Mouse (Mus musculus) lung, postnatal 4 days (tissue): ENCODE data around the gene Btbd9.

Source experiments
- DNase-seq, 2 experiments: peaks; one replicate each; pipeline ENCODE4 v3.0.0; 2021

The Btbd9 gene

GRCm38 (mm10) chr17:30237600-30237999, 338.7 kb downstream of the Btbd9 start:
- DNase-seq = peak; percentile 17 to 59

- DNase-seq = no peak
Measured at GRCm38 (mm10) chr17:30236611-30237010, 339.7 kb downstream of the Btbd9 start.

- DNase-seq = no peak
Measured at GRCm38 (mm10) chr17:30235380-30235779, 340.9 kb downstream of the Btbd9 start.

GRCm38 (mm10) chr17:30232698-30233097, 343.6 kb downstream of the Btbd9 start:
- no peak for DNase-seq

GRCm38 (mm10) chr17:30231483-30231882, 344.8 kb downstream of the Btbd9 start:
- DNase-seq = no peak

- peak; percentile 57 to 85 for DNase-seq
Measured at GRCm38 (mm10) chr17:30230428-30230827, 345.9 kb downstream of the Btbd9 start.

GRCm38 (mm10) chr17:30228439-30229215, 347.7 kb downstream of the Btbd9 start:
- DNase-seq = peak in 1 of 2 experiments; percentile 17

- no peak for DNase-seq
Measured at GRCm38 (mm10) chr17:30225030-30225740, 351.1 kb downstream of the Btbd9 start.

GRCm38 (mm10) chr17:30222837-30223236, 353.5 kb downstream of the Btbd9 start:
- no peak for DNase-seq

GRCm38 (mm10) chr17:30222361-30222760, 353.9 kb downstream of the Btbd9 start:
- no peak for DNase-seq

GRCm38 (mm10) chr17:30221677-30222076, 354.6 kb downstream of the Btbd9 start:
- DNase-seq = no peak

- DNase-seq = no peak
Measured at GRCm38 (mm10) chr17:30215741-30216140, 360.5 kb downstream of the Btbd9 start.

GRCm38 (mm10) chr17:30214393-30214792, 361.9 kb downstream of the Btbd9 start:
- no peak for DNase-seq

- DNase-seq = no peak
Measured at GRCm38 (mm10) chr17:30213371-30213770, 362.9 kb downstream of the Btbd9 start.

GRCm38 (mm10) chr17:30212647-30213046, 363.6 kb downstream of the Btbd9 start:
- peak in 1 of 2 experiments; percentile 54 for DNase-seq

GRCm38 (mm10) chr17:30210936-30211335, 365.4 kb downstream of the Btbd9 start:
- no peak for DNase-seq

GRCm38 (mm10) chr17:30210262-30210661, 366.0 kb downstream of the Btbd9 start:
- DNase-seq = no peak

- no peak for DNase-seq
Measured at GRCm38 (mm10) chr17:30205062-30205825, 371.0 kb downstream of the Btbd9 start.

GRCm38 (mm10) chr17:30200283-30200682, 376.0 kb downstream of the Btbd9 start:
- peak in 1 of 2 experiments; percentile 43 for DNase-seq

- peak in 1 of 2 experiments; percentile 37 for DNase-seq
Measured at GRCm38 (mm10) chr17:30199374-30200247, 376.7 kb downstream of the Btbd9 start.

- peak in 1 of 2 experiments; percentile 61 for DNase-seq
Measured at GRCm38 (mm10) chr17:30198422-30198821, 377.9 kb downstream of the Btbd9 start.
